Mouse (Mus musculus) left cerebral cortex, postnatal 10 days (tissue): ENCODE measurements around the gene Gm45062. TPM values are rescaled to one million over a fixed set of nuclear protein-coding genes. Genes with fewer than 3 reads are reported as not detected.

Experiments
- DNase-seq, 2 experiments: peaks; one replicate each; pipeline ENCODE4 v3.0.0; 2021 to 2022; ENCODE audit warnings: low spot score in 2 of 2, mixed read lengths in 1 of 2; ENCODE audit errors: extremely low spot score in 1 of 2
- intact Hi-C: fragments of 180-260 bp; cut with DNase I; formaldehyde crosslinking; loops from one replicate; pipeline ENCODE4 v1.15.1; 2025
- total RNA-seq, 2 experiments: library from RNA; stranded (reverse); gene quantifications; 2 replicates each; pipeline ENCODE4 v1.2.3; 2021

Gm45062 gene
- total RNA-seq, 2 experiments from 2014 or later, result 5.9 to 6.1 TPM

- intact Hi-C loops, result no loop called here
Observed at GRCm38 (mm10) chr6:8397252-8397651, 138.0 kb downstream of the Gm45062 start.

DNA sequence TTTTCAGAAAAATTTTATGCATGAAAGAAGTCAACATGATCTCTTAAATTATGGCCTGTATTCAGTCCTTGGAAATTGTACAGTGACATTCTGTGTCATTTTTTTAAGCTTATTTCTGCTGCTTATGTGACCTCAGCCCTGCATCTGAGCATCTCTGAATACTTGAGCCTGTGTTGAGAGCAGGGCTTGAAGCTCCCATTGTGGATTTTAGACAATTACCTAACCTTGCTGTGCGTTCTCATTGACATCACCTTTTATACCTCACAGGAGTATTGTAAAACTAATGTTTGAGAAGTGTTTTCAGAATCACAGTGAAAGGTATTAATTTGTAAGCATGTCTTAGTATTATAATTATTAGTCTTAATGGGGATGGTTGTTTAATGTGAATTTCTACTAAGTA, 140.5 kb downstream of the Gm45062 start:
- intact Hi-C loops, result no loop called here
- no peak for DNase-seq

More at GRCm38 (mm10) chr6:8397252-8397651, 138.0 kb downstream of the Gm45062 start:
- no peak for DNase-seq

DNA sequence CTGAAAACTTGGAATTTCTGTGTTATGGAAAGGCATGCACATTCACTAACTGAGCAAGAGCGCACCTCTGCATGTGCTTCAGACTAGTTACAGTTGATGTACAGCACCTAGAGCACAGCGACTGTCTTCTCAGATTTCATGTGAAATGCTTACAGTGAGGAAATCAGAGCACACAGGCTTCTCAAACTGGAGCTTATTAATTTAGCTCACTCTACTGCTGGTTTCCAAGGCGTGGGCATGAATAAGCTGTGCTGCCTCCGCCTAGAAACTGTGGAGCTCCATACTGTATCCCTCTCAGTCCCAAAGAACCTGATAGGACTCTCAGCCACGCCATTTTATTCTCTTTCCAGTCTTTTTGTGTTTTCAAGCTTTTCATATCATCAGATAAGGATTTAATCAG, 143.9 kb downstream of the Gm45062 start:
- DNase-seq, result no peak

GRCm38 (mm10) chr6:8405844-8406243, 146.6 kb downstream of the Gm45062 start:
- intact Hi-C loops, result no loop called here

More for the DNA sequence above, 143.9 kb downstream of the Gm45062 start:
- intact Hi-C loops, result no loop called here

GRCm38 (mm10) chr6:8408332-8408731, 149.1 kb downstream of the Gm45062 start:
- intact Hi-C loops, result no loop called here
- DNase-seq, result no peak

More at GRCm38 (mm10) chr6:8405844-8406243, 146.6 kb downstream of the Gm45062 start:
- no peak for DNase-seq

- intact Hi-C loops, result loop anchor here (5.0 kb wide), 1 partner anchor 133 kb away; no protein-coding TSS in a partner anchor
- DNase-seq, result no peak
Observed at GRCm38 (mm10) chr6:8409865-8410264, 150.6 kb downstream of the Gm45062 start.

DNA sequence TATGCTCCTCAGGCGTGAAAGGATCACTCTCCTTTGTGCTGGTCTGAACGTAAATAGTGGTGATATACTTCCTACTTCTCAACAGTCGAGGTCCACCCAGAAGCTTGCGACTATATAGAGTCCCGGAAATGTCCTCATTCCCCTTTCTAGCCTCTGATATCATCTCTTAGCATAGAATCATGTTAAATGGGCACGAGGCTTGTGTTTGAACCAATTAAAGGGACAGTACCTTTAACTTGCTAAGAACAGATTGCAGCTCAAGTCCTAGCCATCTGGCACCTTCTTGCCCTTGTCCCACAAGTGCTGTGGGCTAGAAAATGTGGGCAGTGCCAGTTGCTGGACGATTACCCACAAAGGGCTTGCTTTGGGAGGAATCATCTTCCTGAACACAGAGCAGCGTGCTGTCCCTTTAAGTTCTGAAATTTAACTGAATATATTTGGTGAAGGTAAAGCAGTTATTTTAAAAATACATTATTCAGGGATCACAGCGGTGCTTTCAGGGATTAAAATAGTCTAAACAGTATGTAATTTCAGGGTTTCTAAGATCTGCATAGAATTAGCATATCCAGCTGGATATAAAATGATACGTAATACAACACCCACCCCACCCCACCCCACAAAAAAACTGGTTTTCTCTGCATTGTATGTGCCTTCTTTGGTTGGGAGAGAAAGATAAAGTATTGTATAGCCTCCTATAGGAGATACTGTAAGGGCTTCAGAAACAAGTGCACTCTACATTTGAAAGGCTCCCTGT, 153.8 kb downstream of the Gm45062 start:
- intact Hi-C loops, result loop anchor here (5.0 kb wide), 1 partner anchor 136 kb away; no protein-coding TSS in a partner anchor

GRCm38 (mm10) chr6:8414020-8414419, 154.8 kb downstream of the Gm45062 start:
- no peak for DNase-seq
- intact Hi-C loops, result loop anchor here (5.0 kb wide), 1 partner anchor 137 kb away; no protein-coding TSS in a partner anchor

More for the DNA sequence above, 153.8 kb downstream of the Gm45062 start:
- no peak for DNase-seq

DNA sequence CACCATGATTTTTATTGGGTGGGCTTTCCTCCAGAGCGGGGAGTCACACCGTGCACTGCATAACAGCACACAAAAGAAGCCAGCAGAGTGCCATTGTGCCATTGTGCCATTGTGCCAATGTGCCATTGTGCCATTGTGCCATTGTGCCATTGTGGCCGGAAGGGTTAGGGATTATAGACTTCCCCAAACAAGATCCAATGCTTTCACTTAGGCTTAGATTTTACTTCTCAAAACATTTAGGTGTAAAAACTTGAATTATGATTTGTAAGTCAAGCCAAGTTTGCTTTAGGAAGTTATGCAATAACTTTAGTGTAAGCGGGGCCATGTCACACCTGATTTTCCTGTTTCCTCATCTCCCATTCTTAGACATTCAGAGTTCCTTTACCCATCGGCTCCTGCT, 156.6 kb downstream of the Gm45062 start:
- intact Hi-C loops, result no loop called here
- no peak for DNase-seq

- DNase-seq, result no peak
- intact Hi-C loops, result no loop called here
Observed at GRCm38 (mm10) chr6:8416802-8417569, 157.7 kb downstream of the Gm45062 start.

DNA sequence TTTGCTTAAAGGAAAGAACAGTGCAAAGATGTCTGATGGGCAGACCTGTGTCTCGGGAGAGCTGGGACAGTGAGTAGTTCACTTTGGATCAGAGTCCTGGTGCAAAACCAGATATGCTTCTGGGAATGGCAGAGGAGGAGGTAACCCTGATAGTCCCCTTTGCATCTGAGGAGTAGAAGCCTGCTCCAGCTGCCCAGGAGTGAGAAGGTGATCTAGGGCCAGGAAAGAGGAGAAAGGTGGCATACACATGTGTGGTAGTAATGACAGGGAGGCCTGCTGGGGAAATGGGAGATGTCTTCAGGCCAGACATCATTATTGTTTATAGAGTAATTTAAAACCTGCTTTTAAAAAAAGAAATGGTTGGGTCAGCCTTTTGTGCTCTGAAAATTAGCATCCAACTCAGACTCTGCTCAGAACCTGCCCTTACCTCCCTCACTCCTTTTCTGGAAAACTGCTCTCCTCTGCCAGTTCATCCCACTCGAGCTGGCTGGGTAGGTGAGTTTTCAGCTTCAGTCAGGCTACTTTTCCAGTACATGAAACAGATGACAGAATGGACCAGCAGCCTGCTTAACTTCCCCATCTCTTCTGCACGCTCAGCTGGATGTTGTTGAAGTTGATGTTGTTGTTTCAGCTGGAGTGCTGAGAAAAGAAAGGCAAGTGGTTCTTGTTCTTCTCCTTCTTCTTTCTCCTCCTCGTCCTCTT, 160.4 kb downstream of the Gm45062 start:
- DNase-seq, result no peak
- intact Hi-C loops, result no loop called here

GRCm38 (mm10) chr6:8420187-8420503, 160.9 kb downstream of the Gm45062 start:
- intact Hi-C loops, result no loop called here
- no peak for DNase-seq

- intact Hi-C loops, result no loop called here
Observed at GRCm38 (mm10) chr6:8421421-8421820, 162.2 kb downstream of the Gm45062 start.

DNA sequence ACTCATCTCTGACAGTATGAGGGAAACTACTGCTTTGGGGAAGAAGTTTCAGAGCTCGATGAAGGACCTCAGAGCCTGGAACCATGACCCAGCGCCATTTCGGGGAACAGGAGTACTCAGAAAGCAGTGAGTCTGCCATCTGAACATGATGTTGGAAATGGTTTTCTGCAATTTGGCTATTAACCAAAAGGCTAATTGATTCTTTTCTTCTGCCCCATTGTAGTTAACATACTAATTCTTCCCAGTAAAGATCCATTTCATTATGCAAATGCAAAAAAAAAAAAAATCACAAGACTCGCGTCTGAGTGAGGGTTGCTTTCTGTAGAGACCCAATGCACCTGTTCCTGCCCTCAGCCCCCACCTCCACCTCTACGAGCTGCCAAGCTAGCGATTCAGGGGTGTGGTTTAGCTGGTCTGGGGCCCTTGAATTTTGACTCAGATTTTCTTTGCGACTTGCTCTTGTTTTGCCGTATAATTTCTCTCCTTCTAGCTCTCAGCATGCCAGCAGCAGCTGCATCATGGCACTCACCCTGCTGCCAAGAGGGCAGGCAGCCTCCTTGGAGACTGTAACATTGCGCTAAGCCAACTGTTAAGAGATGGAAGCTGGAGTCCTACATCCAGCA, 162.8 kb downstream of the Gm45062 start:
- no peak for DNase-seq
- intact Hi-C loops, result no loop called here

More at GRCm38 (mm10) chr6:8421421-8421820, 162.2 kb downstream of the Gm45062 start:
- DNase-seq, result no peak

- DNase-seq, result no peak
- intact Hi-C loops, result no loop called here
Observed at GRCm38 (mm10) chr6:8423142-8423541, 163.9 kb downstream of the Gm45062 start.

DNA sequence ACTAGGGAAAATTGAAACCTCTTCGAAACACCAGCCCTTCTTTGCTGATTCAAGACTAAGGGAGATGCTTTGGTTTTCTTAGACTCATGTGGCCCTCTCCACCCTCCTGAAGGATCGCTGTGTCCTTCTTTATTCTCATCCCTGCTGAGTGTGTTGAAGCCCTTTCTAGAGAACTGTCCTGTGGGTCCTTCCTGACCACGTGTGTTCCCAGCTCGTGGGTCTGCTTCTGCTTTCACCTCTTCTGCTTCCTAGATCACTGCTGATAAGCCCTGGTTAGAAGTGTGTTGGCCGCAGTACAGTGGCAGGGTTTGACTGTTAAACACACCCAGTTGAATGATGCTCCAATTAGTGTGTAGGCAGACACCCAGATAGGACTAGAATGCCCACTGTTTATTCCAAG, 168.4 kb downstream of the Gm45062 start:
- intact Hi-C loops, result no loop called here
- no peak for DNase-seq

DNA sequence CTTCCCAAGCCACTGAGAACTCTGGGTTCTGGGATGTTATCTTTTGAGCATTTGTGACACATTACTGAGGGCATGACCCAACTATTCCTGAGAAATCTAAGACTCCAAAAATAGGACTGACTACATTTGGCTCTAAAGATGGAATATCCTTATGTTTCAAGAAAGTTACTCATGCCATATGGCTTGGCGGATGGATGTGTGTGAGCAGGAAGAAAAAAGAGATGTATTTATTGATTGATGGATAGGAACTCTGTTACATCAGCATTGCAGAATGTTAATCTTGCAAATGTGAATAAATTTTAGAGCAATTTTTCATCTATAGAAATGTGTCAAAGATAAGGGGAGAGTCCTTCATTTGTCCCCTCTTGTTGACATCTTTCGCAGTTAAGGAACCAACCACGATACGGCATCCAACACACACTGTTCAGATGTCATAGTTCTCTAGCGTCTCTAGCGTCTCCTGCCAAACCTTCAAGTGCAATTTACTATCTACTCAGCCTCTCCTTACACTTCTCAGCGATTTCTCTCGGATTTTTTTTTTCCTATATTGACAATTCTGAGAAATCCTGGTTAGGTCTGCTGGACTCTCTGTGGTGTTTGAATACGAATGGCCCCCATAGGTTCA, 171.5 kb downstream of the Gm45062 start:
- no peak for DNase-seq
- intact Hi-C loops, result no loop called here

GRCm38 (mm10) chr6:8433179-8433578, 173.9 kb downstream of the Gm45062 start:
- intact Hi-C loops, result no loop called here
- DNase-seq, result no peak

GRCm38 (mm10) chr6:8437937-8438336, 178.7 kb downstream of the Gm45062 start:
- intact Hi-C loops, result no loop called here
- no peak for DNase-seq
